Comparison of ENCODE assay signal across 1 mouse cellular context in genomic region chr4:132555550-132555949, GRCm38 (mm10). TPM values are rescaled to one million over a fixed set of nuclear protein-coding genes. Genes with fewer than 3 reads are reported as not detected.
"Had no signal": no experiment of that assay in that cellular context is flagged by ENCODE, and none has a peak within 500 bp of the region (broad histone marks: within the 10 kb centered on the region; RNA-seq: fewer than 3 reads in every experiment).

No protein-coding gene starts in this region.

RNA-seq across cellular contexts. Expression of gene Ptafr, which starts 8.3 kb away (rescaled TPM):
- total RNA-seq: megakaryocyte-erythroid progenitor cell, adult 5-6 weeks had no signal
